Mouse (Mus musculus): Measurements from ENCODE around the gene Hoxd9.

The Hoxd9 gene

GRCm38 (mm10) chr2:74695383-74695782 lies 2.1 kb upstream of the Hoxd9 start:
- intact Hi-C loops (cut with DNase I), result loop anchor here (10.0 kb wide), 1 partner anchor 619 kb away; no protein-coding TSS in a partner anchor

- intact Hi-C loops (cut with DNase I), result loop anchor here (10.0 kb wide), 1 partner anchor 619 kb away; no protein-coding TSS in a partner anchor
Observed at GRCm38 (mm10) chr2:74695813-74696430, 1.6 kb upstream of the Hoxd9 start.

- intact Hi-C loops (cut with DNase I), result loop anchor here (10.0 kb wide), 1 partner anchor 618 kb away; no protein-coding TSS in a partner anchor
Observed at GRCm38 (mm10) chr2:74696442-74697335, 838 bp upstream of the Hoxd9 start.

- intact Hi-C loops (cut with DNase I), result loop anchor here (10.0 kb wide), 1 partner anchor 616 kb away; no protein-coding TSS in a partner anchor
Observed at GRCm38 (mm10) chr2:74698201-74699052, 900 bp downstream of the Hoxd9 start.

- intact Hi-C loops (cut with DNase I), result loop anchor here (10.0 kb wide), 1 partner anchor 616 kb away; no protein-coding TSS in a partner anchor
Observed at GRCm38 (mm10) chr2:74699053-74699430, 1.5 kb downstream of the Hoxd9 start.

- intact Hi-C loops (cut with DNase I), result loop anchor here (5.0 to 10.0 kb wide), 4 partner anchors 262 to 887 kb away; no protein-coding TSS in a partner anchor
Observed at GRCm38 (mm10) chr2:74699664-74700545, 2.4 kb downstream of the Hoxd9 start.

GRCm38 (mm10) chr2:74700546-74701112 lies 3.1 kb downstream of the Hoxd9 start:
- intact Hi-C loops (cut with DNase I), result loop anchor here (5.0 kb wide), 3 partner anchors 262 to 887 kb away; no protein-coding TSS in a partner anchor

GRCm38 (mm10) chr2:74701949-74702819 lies 4.7 kb downstream of the Hoxd9 start:
- intact Hi-C loops (cut with DNase I), result loop anchor here (5.0 kb wide), 3 partner anchors 260 to 885 kb away; no protein-coding TSS in a partner anchor

GRCm38 (mm10) chr2:74702820-74703219 lies 5.3 kb downstream of the Hoxd9 start:
- intact Hi-C loops (cut with DNase I), result loop anchor here (5.0 kb wide), 3 partner anchors 259 to 884 kb away; no protein-coding TSS in a partner anchor

- intact Hi-C loops (cut with DNase I), result loop anchor here (5.0 kb wide), 3 partner anchors 259 to 884 kb away; no protein-coding TSS in a partner anchor
Observed at GRCm38 (mm10) chr2:74703317-74703716, 5.8 kb downstream of the Hoxd9 start.

- intact Hi-C loops (cut with DNase I), result loop anchor here (2.0 to 5.0 kb wide), 4 partner anchors 258 to 883 kb away; no protein-coding TSS in a partner anchor
Observed at GRCm38 (mm10) chr2:74703720-74704392, 6.3 kb downstream of the Hoxd9 start.

- intact Hi-C loops (cut with DNase I), result loop anchor here (2.0 to 5.0 kb wide), 4 partner anchors 258 to 883 kb away; no protein-coding TSS in a partner anchor
Observed at GRCm38 (mm10) chr2:74704393-74704998, 7.0 kb downstream of the Hoxd9 start, which contains the start of gene Hoxd8. Gene Hoxd8 (plus strand): TSS chr2:74704615.

- intact Hi-C loops (cut with DNase I), result loop anchor here (2.0 to 5.0 kb wide), 4 partner anchors 257 to 882 kb away; no protein-coding TSS in a partner anchor
Observed at GRCm38 (mm10) chr2:74704999-74705466, 7.5 kb downstream of the Hoxd9 start.

- intact Hi-C loops (cut with DNase I), result loop anchor here (2.0 kb wide), 1 partner anchor 433 kb away; no protein-coding TSS in a partner anchor
Observed at GRCm38 (mm10) chr2:74705467-74706089, 8.1 kb downstream of the Hoxd9 start.

GRCm38 (mm10) chr2:74706393-74706960 lies 8.9 kb downstream of the Hoxd9 start:
- intact Hi-C loops (cut with DNase I), result no loop called here

- intact Hi-C loops (cut with DNase I), result no loop called here
Observed at GRCm38 (mm10) chr2:74707599-74707998, 10.1 kb downstream of the Hoxd9 start.

Measured in adrenal gland (tissue).